Mouse (Mus musculus): ENCODE measurements at regions not wholly inside any gene's neighbourhood (a gene's known extent, or its start where the extent isn't known, plus 50 kb on each side); places are given as distances from the start of the nearest gene placed in this dataset.

DNA sequence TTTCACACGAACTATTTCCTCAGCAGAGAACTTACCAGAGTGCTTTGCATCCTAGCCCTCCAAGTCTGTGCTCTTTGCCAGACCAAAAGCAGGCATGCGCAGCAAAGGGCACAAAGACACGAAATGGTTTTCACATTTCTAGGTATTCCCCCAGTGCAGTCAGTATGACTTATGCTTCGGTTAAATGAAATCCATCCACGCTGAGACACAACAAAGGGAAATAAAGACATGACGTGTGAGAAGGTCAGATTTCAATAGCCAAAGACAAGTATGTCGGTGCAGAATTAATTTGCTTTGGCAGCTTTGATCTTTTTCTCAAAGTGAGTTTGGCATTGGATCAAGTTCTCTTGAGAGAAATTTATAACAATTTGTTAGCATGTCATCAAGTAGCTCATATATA lies 417.9 kb upstream of the Actbl2 start:
- TF ChIP-seq CTCF (IDR thresholded peaks at IDR 0.05; ENCODE audit: low read depth) (no peak), EP300 (IDR thresholded peaks at IDR 0.05; ENCODE audit: low read depth) (no peak)
- H3K27me3 ChIP-seq (ENCODE audit: control insufficient read depth, insufficient read depth, low read length): no peaks in the 10 kb centered on the region
- no peak for DNase-seq (ENCODE audit: low read depth in 3 of 3, low spot score in 3 of 3)
- no peak overlapping the region for H3K4me3 ChIP-seq (ENCODE audit: insufficient read depth in 1 of 2, low read depth in 2 of 2, low read length in 2 of 2)
- H3K9me3 ChIP-seq (ENCODE audit: control insufficient read depth, low read length): no peaks in the 10 kb centered on the region
- H3K9ac ChIP-seq (replicated peaks): no peak overlapping the region
- no peaks in the 10 kb centered on the region for H3K36me3 ChIP-seq (replicated peaks; ENCODE audit: control insufficient read depth, insufficient read depth, low read depth)
- H3K4me2 ChIP-seq (ENCODE audit: low read depth): no peak overlapping the region
- H3K4me1 ChIP-seq (replicated peaks; ENCODE audit: control insufficient read depth in 2 of 2, insufficient read depth in 2 of 2, low read length in 1 of 2): no peaks in the 10 kb centered on the region
- H3K27ac ChIP-seq: no peak overlapping the region
- no peak for ATAC-seq (ENCODE audit: insufficient read depth)
- WGBS (ENCODE audit: insufficient replicate concordance): 71% methylated on average over 7 of the region's 7 CpGs

DNA sequence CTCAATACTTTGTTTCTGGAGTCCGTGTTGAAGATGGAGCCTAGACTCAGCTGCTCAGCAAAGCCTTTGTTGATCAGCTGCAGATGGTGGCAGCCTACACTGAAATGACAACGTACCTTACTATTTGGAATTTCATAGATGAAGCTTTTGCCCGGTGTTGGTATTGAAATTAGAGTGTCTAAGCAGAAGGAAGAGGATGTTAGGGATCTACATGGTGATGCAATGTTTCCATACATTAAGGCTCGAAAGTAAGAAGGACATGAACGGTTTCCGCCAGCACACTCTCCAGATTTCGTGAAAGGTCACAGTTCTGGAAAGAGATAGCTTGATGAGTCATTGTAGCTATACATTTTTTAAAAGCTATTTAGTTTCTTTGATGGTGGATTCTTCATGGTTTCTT lies 412.9 kb upstream of the Actbl2 start:
- ATAC-seq (ENCODE audit: insufficient read depth) (no peak), DNase-seq (ENCODE audit: low read depth in 3 of 3, low spot score in 3 of 3) (no peak)
- Histone ChIP-seq H3K9ac (replicated peaks) (no peak overlapping the region), H3K36me3 (replicated peaks; ENCODE audit: control insufficient read depth, insufficient read depth, low read depth) (no peaks in the 10 kb centered on the region), H3K27me3 (ENCODE audit: control insufficient read depth, insufficient read depth, low read length) (no peaks in the 10 kb centered on the region), H3K4me2 (ENCODE audit: low read depth) (no peak overlapping the region), H3K9me3 (ENCODE audit: control insufficient read depth, low read length) (no peaks in the 10 kb centered on the region), H3K4me3 (ENCODE audit: insufficient read depth in 1 of 2, low read depth in 2 of 2, low read length in 2 of 2) (no peak overlapping the region), H3K27ac (no peak overlapping the region), H3K4me1 (replicated peaks; ENCODE audit: control insufficient read depth in 2 of 2, insufficient read depth in 2 of 2, low read length in 1 of 2) (no peaks in the 10 kb centered on the region)
- 61% methylated on average over 7 of the region's 7 CpGs for WGBS (ENCODE audit: insufficient replicate concordance)
- no peak for TF ChIP-seq EP300 (IDR thresholded peaks at IDR 0.05; ENCODE audit: low read depth)
- no peak for TF ChIP-seq CTCF (IDR thresholded peaks at IDR 0.05; ENCODE audit: low read depth)

DNA sequence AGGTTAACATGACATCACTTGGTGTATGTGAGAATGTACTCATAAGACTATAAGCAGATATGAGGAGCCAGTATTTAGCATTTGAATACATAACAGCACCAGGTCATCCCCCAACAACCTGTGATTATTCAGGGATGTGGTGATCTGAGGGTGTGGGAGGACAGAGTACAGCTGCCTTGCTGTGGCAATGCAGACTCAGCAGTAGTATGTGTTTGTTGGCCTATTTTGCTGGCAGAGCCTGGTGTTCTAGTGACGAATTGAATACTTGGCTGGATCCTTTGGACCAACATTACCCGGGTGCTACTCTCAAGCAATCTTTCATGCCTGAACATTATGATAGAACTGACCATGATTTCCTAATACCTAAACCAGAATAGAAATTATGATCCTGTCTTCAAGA lies 409.1 kb upstream of the Actbl2 start:
- Histone ChIP-seq H3K9ac (replicated peaks) (no peak overlapping the region), H3K27me3 (ENCODE audit: control insufficient read depth, insufficient read depth, low read length) (no peaks in the 10 kb centered on the region), H3K4me3 (ENCODE audit: insufficient read depth in 1 of 2, low read depth in 2 of 2, low read length in 2 of 2) (no peak overlapping the region), H3K27ac (no peak overlapping the region), H3K4me2 (ENCODE audit: low read depth) (no peak overlapping the region), H3K9me3 (ENCODE audit: control insufficient read depth, low read length) (no peaks in the 10 kb centered on the region), H3K36me3 (replicated peaks; ENCODE audit: control insufficient read depth, insufficient read depth, low read depth) (no peaks in the 10 kb centered on the region), H3K4me1 (replicated peaks; ENCODE audit: control insufficient read depth in 2 of 2, insufficient read depth in 2 of 2, low read length in 1 of 2) (no peaks in the 10 kb centered on the region)
- DNase-seq (ENCODE audit: low read depth in 3 of 3, low spot score in 3 of 3): no peak
- ATAC-seq (ENCODE audit: insufficient read depth): no peak
- WGBS (ENCODE audit: insufficient replicate concordance): 58% methylated on average over 2 of the region's 2 CpGs
- TF ChIP-seq EP300 (IDR thresholded peaks at IDR 0.05; ENCODE audit: low read depth) (no peak), CTCF (IDR thresholded peaks at IDR 0.05; ENCODE audit: low read depth) (no peak)

DNA sequence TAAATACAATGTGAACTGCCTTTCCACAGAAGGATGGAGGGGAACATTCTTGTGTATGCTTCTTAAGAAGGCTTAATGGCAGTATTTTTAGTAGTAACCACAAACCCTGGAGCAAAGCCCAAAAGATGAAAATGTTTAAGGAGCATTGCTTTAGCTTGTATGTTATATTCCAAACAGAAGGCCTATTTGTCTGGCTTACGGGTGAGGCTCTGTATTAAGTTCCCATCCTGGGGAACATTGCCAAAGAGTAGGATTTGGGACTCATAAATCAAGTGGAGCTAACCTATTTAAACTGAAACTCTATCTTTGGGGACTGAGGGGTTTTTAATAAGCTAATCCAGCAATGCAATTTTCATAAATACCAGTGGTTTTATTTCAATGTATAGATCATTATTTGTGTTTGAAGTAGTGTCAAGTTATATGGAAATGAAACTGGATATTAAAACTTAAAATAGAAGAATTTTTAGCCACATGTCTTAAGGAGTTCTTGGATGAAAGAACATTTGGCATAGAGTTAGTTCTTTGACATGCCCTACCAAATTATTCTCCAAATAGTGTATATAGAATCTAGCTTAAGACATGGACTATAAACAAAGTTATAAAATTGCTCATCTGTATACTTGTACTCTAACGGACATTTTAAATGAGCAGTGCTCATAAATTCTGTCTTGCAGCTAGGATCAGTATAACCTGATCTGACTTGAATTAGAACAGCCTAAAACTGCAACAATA lies 401.7 kb upstream of the Actbl2 start:
- Histone ChIP-seq H3K9ac (replicated peaks) (no peak overlapping the region), H3K36me3 (replicated peaks; ENCODE audit: control insufficient read depth, insufficient read depth, low read depth) (no peaks in the 10 kb centered on the region), H3K4me2 (ENCODE audit: low read depth) (no peak overlapping the region), H3K4me1 (replicated peaks; ENCODE audit: control insufficient read depth in 2 of 2, insufficient read depth in 2 of 2, low read length in 1 of 2) (no peaks in the 10 kb centered on the region), H3K27me3 (ENCODE audit: control insufficient read depth, insufficient read depth, low read length) (no peaks in the 10 kb centered on the region), H3K9me3 (ENCODE audit: control insufficient read depth, low read length) (no peaks in the 10 kb centered on the region), H3K4me3 (ENCODE audit: insufficient read depth in 1 of 2, low read depth in 2 of 2, low read length in 2 of 2) (no peak overlapping the region), H3K27ac (no peak overlapping the region)
- ATAC-seq (ENCODE audit: insufficient read depth) (no peak), DNase-seq (ENCODE audit: low read depth in 3 of 3, low spot score in 3 of 3) (no peak)
- 56% methylated on average over 2 of the region's 2 CpGs for WGBS (ENCODE audit: insufficient replicate concordance)
- no peak for TF ChIP-seq CTCF (IDR thresholded peaks at IDR 0.05; ENCODE audit: low read depth)
- no peak for TF ChIP-seq EP300 (IDR thresholded peaks at IDR 0.05; ENCODE audit: low read depth)

DNA sequence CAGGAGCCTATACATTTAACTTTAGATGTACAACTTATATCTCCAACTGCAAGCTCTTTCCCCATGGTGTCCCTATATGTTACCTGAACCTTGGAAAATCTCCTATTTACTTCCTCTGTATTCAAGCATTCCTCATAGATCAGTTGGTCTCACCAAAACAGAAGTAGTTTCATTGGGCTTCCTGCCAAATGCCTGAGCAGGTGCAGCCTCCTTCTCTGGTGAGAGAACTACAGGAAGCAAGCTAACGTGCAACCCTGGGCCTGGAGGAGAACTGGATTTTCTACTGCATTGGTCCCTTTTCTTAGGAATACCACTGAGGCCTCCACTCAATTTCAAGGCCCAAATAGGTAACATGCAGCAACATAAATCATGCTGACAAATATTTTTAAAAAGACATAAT lies 400.6 kb upstream of the Actbl2 start:
- Histone ChIP-seq H3K36me3 (replicated peaks; ENCODE audit: control insufficient read depth, insufficient read depth, low read depth) (no peaks in the 10 kb centered on the region), H3K4me3 (ENCODE audit: insufficient read depth in 1 of 2, low read depth in 2 of 2, low read length in 2 of 2) (no peak overlapping the region), H3K9ac (replicated peaks) (no peak overlapping the region), H3K4me1 (replicated peaks; ENCODE audit: control insufficient read depth in 2 of 2, insufficient read depth in 2 of 2, low read length in 1 of 2) (no peaks in the 10 kb centered on the region), H3K4me2 (ENCODE audit: low read depth) (no peak overlapping the region), H3K27me3 (ENCODE audit: control insufficient read depth, insufficient read depth, low read length) (no peaks in the 10 kb centered on the region), H3K9me3 (ENCODE audit: control insufficient read depth, low read length) (no peaks in the 10 kb centered on the region), H3K27ac (no peak overlapping the region)
- no peak for ATAC-seq (ENCODE audit: insufficient read depth)
- TF ChIP-seq EP300 (IDR thresholded peaks at IDR 0.05; ENCODE audit: low read depth): no peak
- TF ChIP-seq CTCF (IDR thresholded peaks at IDR 0.05; ENCODE audit: low read depth): no peak
- WGBS (ENCODE audit: insufficient replicate concordance): 33% methylated on average over 1 of the region's 1 CpGs
- DNase-seq (ENCODE audit: low read depth in 3 of 3, low spot score in 3 of 3): no peak
